Mouse (Mus musculus) heart, adult 2 months (tissue): ENCODE data around the gene Prss30. TPM values are rescaled to one million over a fixed set of nuclear protein-coding genes. Genes with fewer than 3 reads are reported as not detected.
"Not testable (repeated sequence)": the region's sequence is repeated elsewhere in the genome, so short reads cannot be mapped to it uniquely, and the experiment has no call there.

ENCODE experiments used
- DNase-seq, 2 experiments: peaks; one replicate each; pipeline ENCODE4 v3.0.0; 2021
- H3K27ac ChIP-seq: fragments of 200-600 bp; 2 replicates; pipeline ENCODE4 v1.8.1; 2022
- H3K27me3 ChIP-seq: fragments of 200-500 bp; 2 replicates; pipeline ENCODE4 v1.6.1; 2012; ENCODE audit warnings: mild to moderate bottlenecking, low read length, inconsistent platforms, mixed read lengths; ENCODE audit not compliant: control insufficient read depth, insufficient read depth
- H3K36me3 ChIP-seq: fragments of 200-500 bp; 2 replicates; pipeline ENCODE4 v1.6.1; 2012; ENCODE audit warnings: low read length, inconsistent platforms; ENCODE audit not compliant: control insufficient read depth, insufficient read depth
- H3K4me1 ChIP-seq: fragments of 200-500 bp; 2 replicates; pipeline ENCODE4 v1.6.1; 2011; ENCODE audit warnings: low read length; ENCODE audit not compliant: control insufficient read depth, insufficient read depth
- H3K4me3 ChIP-seq: fragments of 200-600 bp; 2 replicates; pipeline ENCODE4 v1.8.1; 2022
- H3K79me2 ChIP-seq: fragments of 200-500 bp; replicated peaks from 2 replicates; pipeline ENCODE4 v1.6.1; 2012; ENCODE audit warnings: mild to moderate bottlenecking, inconsistent platforms, low read length, moderate library complexity, mixed read lengths; ENCODE audit not compliant: control insufficient read depth, insufficient read depth
- H3K9ac ChIP-seq: fragments of 200-500 bp; 2 replicates; pipeline ENCODE4 v1.6.1; 2012; ENCODE audit warnings: low read depth, mild to moderate bottlenecking, control low read depth, inconsistent platforms, low read length, mixed read lengths
- CTCF ChIP-seq: fragments of 200-600 bp; IDR thresholded peaks from 2 replicates; pipeline ENCODE4 v1.8.1; 2022; ENCODE audit warnings: antibody characterized with exemption, mild to moderate bottlenecking, moderate library complexity
- EP300 ChIP-seq: fragments of 200-500 bp; IDR thresholded peaks from 2 replicates; pipeline ENCODE4 v1.6.1; 2011; ENCODE audit warnings: low read depth, low read length, control low read depth; ENCODE audit not compliant: insufficient read depth
- POLR2A ChIP-seq: fragments of 200-500 bp; IDR thresholded peaks from 2 replicates; pipeline ENCODE4 v1.6.1; 2011; ENCODE audit warnings: mild to moderate bottlenecking, low read depth, low read length, control low read depth; ENCODE audit not compliant: insufficient read depth
- WGBS: fragments of 180-500 bp; shearing (Covaris S2); methylation state at CpG from one replicate; pipeline ENCODE4 v1.1.7; 2018; 5-methylcytosine and 5-hydroxymethylcytosine counted together
- intact Hi-C: fragments of 180-260 bp; cut with DNase I; formaldehyde crosslinking; loops from one replicate; pipeline ENCODE4 v1.15.1; 2025
- polyA plus RNA-seq: library from polyadenylated mRNA; depleted of rRNA; stranded (reverse); fragments of >200 nt; gene quantifications from 2 replicates; pipeline ENCODE4 v1.2.3, GENCODE M21; 2012
- total RNA-seq, 2 experiments: library from RNA; stranded (reverse); gene quantifications; 2 replicates each; pipeline ENCODE4 v1.2.3; 2021

Gene Prss30
- total and polyA plus RNA-seq, 3 experiments, result 0.12 TPM; not detected in 2

DNA sequence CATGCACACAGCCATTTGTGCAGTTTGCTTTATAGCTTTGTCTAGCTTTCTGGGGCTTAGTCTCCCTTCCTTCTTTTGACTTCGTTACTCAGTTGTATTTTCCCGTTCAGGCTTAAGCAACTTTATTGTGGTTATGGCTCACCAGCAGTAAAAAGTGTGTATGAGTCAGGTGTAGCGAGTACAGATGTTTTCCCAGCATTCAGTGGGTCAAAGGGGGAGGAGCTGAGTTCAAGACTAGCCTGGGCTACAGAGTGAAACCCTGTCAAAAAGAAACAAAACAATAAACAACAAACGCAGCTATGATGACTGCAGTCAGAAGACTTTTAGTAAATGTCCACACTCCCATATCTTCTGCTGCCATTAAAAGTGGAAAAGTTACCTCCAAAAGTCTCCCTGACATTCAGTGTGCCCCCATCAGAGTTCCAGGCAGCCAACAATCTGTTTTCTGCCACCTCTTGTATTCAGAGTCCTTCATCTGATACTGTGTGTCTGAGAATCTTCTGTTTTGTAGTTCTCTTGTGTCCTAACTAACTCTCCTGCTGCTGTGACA lies 18.7 kb downstream of the Prss30 start:
- intact Hi-C loops, result loop anchor here (2.0 to 5.0 kb wide), 2 partner anchors 189 to 213 kb away; partner anchors contain the start of gene Flywch1
- H3K36me3 ChIP-seq, result no peaks in the 10 kb centered on the region
- WGBS, result 63% methylated on average over 4 of the region's 4 CpGs

DNA sequence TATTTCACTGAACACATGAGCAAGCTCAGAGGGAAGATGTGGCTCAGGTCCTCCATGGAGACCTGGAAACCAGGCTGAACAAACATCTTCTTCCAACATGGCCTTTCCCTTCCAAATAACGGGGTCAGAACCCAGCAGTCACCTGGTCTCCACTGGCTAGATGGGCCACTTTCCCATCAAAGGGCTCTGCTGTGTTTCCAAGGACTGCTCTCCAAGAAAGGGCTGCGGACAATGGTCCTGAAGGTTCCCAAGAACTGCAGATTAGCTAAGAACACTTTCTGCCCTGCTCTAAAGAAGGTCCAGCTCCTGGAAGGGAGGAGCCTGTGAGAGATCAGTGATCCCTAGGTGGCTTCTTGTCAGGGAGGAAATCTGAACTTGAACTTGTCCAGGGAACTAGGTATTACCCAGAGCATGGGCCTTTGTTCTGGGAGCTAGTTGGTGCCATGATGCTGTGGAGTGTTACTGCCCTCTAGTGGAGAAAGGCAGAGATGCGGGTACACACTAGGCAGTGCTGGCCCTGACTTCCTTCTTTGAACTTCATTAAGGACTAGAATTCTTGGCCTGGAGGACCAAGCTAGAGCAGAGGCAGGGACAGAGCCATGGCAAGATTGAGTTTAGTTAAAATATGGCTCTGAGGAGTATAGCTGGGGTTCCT lies 20.2 kb downstream of the Prss30 start:
- intact Hi-C loops, result loop anchor here (1.0 to 5.0 kb wide), 4 partner anchors 86 to 211 kb away; partner anchors contain the start of gene Flywch1
- Histone ChIP-seq H3K9ac (no peak overlapping the region), H3K79me2 (no peaks in the 10 kb centered on the region), H3K36me3 (no peaks in the 10 kb centered on the region), H3K4me1 (no peaks in the 10 kb centered on the region), H3K27ac (no peak overlapping the region), H3K27me3 (no peaks in the 10 kb centered on the region), H3K4me3 (no peak overlapping the region)
- 38% methylated on average over 3 of the region's 3 CpGs for WGBS
- peak; percentile 68 to 70 for DNase-seq
- TF ChIP-seq POLR2A (no peak), EP300 (peak; percentile 87; the same call in 1 of the 2 replicates)

More for the DNA sequence above, 18.7 kb downstream of the Prss30 start:
- DNase-seq, result no peak
- no peaks in the 10 kb centered on the region for H3K4me1 ChIP-seq
- no peak overlapping the region for H3K9ac ChIP-seq
- no peaks in the 10 kb centered on the region for H3K27me3 ChIP-seq
- no peak overlapping the region for H3K4me3 ChIP-seq
- no peak overlapping the region for H3K27ac ChIP-seq
- no peak for TF ChIP-seq CTCF
- TF ChIP-seq EP300, result no peak
- TF ChIP-seq POLR2A, result no peak
- H3K79me2 ChIP-seq, result no peaks in the 10 kb centered on the region

- Histone ChIP-seq H3K9ac (no peak within 1 kb of the TSS), H3K27me3 (no peaks in the 10 kb centered on the region), H3K36me3 (no peaks in the 10 kb centered on the region), H3K4me3 (no peak within 1 kb of the TSS), H3K79me2 (no peaks in the 10 kb centered on the region), H3K27ac (no peak within 1 kb of the TSS), H3K4me1 (no peaks in the 10 kb centered on the region)
- no peak for DNase-seq
- 74% methylated on average over 5 of the region's 5 CpGs for WGBS
- intact Hi-C loops, result no loop called here
- TF ChIP-seq POLR2A, result no peak
- no peak for TF ChIP-seq EP300
- no peak for TF ChIP-seq CTCF
These were observed 25.2 kb downstream of the Prss30 start, which contains the start of gene Sbpl for GRCm38 (mm10) chr17:23955174-23955573. TSS of gene Sbpl (minus strand) at chr17:23955274.

GRCm38 (mm10) chr17:23950828-23951227 lies 29.5 kb downstream of the Prss30 start:
- H3K9ac ChIP-seq, intact Hi-C loops, H3K4me1 ChIP-seq, H3K27me3 ChIP-seq, H3K4me3 ChIP-seq, H3K79me2 ChIP-seq, H3K27ac ChIP-seq, DNase-seq, H3K36me3 ChIP-seq: not testable (repeated sequence)
- WGBS, result 68% methylated on average over 4 of the region's 4 CpGs

DNA sequence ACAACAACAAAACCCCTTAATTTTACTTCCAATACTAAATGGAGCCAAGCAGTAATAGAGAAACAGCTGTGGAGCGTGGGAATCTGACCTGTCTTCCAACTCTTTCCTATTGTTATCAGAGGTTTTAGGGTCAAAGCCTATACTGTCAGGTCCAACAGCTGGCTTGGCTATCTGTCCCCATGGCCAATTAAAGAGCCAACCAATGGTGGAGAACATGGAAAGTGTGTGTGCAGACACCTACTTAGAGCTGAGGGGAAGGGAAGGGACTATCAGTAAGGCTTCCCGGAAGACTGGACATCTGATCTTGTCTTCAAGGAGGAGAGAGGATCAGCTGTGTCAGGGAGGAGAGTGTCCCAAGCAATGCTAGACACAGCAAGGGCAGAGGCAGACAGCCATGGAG lies 31.3 kb downstream of the Prss30 start:
- TF ChIP-seq POLR2A (no peak), EP300 (no peak), CTCF (no peak)
- Histone ChIP-seq H3K4me1 (no peaks in the 10 kb centered on the region), H3K27me3 (no peaks in the 10 kb centered on the region), H3K27ac (no peak overlapping the region), H3K9ac (no peak overlapping the region), H3K79me2 (no peaks in the 10 kb centered on the region), H3K4me3 (no peak overlapping the region), H3K36me3 (no peaks in the 10 kb centered on the region)
- intact Hi-C loops, result no loop called here
- 49% methylated on average over 2 of the region's 2 CpGs for WGBS
- DNase-seq, result no peak

GRCm38 (mm10) chr17:23947486-23947885 lies 32.9 kb downstream of the Prss30 start:
- H3K27me3 ChIP-seq, H3K4me3 ChIP-seq, intact Hi-C loops, H3K79me2 ChIP-seq, H3K36me3 ChIP-seq, H3K9ac ChIP-seq, H3K4me1 ChIP-seq, DNase-seq, H3K27ac ChIP-seq: not testable (repeated sequence)
- WGBS, result 79% methylated on average over 4 of the region's 4 CpGs
